Mouse (Mus musculus): ENCODE data around the gene Clybl. TPM values are rescaled to one million over a fixed set of nuclear protein-coding genes. Genes with fewer than 3 reads are reported as not detected.

Clybl gene
- polyA plus RNA-seq, 1 experiment, result 40.6 TPM

DNA sequence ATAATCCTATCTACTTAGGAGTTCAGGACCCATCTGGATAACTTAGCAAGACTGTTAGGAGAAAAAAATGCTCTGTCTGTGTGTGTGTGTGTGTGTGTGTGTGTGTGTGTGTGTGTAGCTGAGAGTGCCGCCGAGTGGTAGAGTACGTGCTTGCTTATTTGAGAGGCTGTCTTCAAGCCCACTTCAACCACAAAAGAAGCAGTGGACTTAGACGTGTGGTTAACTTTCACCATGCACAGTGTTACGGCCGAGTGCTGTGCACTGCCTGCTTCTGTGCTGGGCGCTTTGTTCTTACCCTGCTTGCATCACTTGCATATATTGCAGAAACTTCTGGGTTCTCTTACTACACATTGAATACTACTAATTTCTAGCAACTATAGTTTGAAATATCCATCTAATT, 23.8 kb upstream of the Clybl start:
- no peak for TF ChIP-seq POLR2A (IDR thresholded peaks at IDR 0.05; ENCODE audit: borderline replicate concordance, insufficient read depth, low read length)
- TF ChIP-seq CTCF (IDR thresholded peaks at IDR 0.05; ENCODE audit: borderline replicate concordance, insufficient read depth, low read depth, low read length), result no peak
- H3K4me3 ChIP-seq (replicated peaks; ENCODE audit: insufficient read depth, low read depth, low read length), result no peak overlapping the region
- DNase-seq, result no peak
- H3K4me1 ChIP-seq (ENCODE audit: control insufficient read depth, insufficient read depth, low read length), result no peaks in the 10 kb centered on the region
- H3K27me3 ChIP-seq (ENCODE audit: control insufficient read depth, insufficient read depth, low read length), result no peaks in the 10 kb centered on the region
- WGBS, result 85% methylated on average over 7 of the region's 7 CpGs
- H3K27ac ChIP-seq (ENCODE audit: insufficient read depth, low read length), result no peak overlapping the region

- TF ChIP-seq CTCF (IDR thresholded peaks at IDR 0.05; ENCODE audit: borderline replicate concordance, insufficient read depth, low read depth, low read length) (no peak), POLR2A (IDR thresholded peaks at IDR 0.05; ENCODE audit: borderline replicate concordance, insufficient read depth, low read length) (no peak)
- no peak overlapping the region for H3K27ac ChIP-seq (ENCODE audit: insufficient read depth, low read length)
- H3K27me3 ChIP-seq (ENCODE audit: control insufficient read depth, insufficient read depth, low read length), result no peaks in the 10 kb centered on the region
- no peak overlapping the region for H3K4me3 ChIP-seq (replicated peaks; ENCODE audit: insufficient read depth, low read depth, low read length)
- 90% methylated on average over 1 of the region's 1 CpGs for WGBS
- H3K4me1 ChIP-seq (ENCODE audit: control insufficient read depth, insufficient read depth, low read length), result no peaks in the 10 kb centered on the region
- no peak for DNase-seq
Observed at GRCm38 (mm10) chr14:122160916-122161315, 20.6 kb upstream of the Clybl start.

GRCm38 (mm10) chr14:122168912-122169311, 12.6 kb upstream of the Clybl start:
- Histone ChIP-seq H3K4me3 (replicated peaks; ENCODE audit: insufficient read depth, low read depth, low read length) (no peak overlapping the region), H3K4me1 (ENCODE audit: control insufficient read depth, insufficient read depth, low read length) (no peaks in the 10 kb centered on the region; the same call in 1 of the 2 replicates), H3K27ac (ENCODE audit: insufficient read depth, low read length) (no peak overlapping the region), H3K27me3 (ENCODE audit: control insufficient read depth, insufficient read depth, low read length) (no peaks in the 10 kb centered on the region)
- DNase-seq, result peak in 1 of 2 experiments; percentile 23
- 18% methylated on average over 7 of the region's 7 CpGs for WGBS
- no peak for TF ChIP-seq POLR2A (IDR thresholded peaks at IDR 0.05; ENCODE audit: borderline replicate concordance, insufficient read depth, low read length)
- no peak for TF ChIP-seq CTCF (IDR thresholded peaks at IDR 0.05; ENCODE audit: borderline replicate concordance, insufficient read depth, low read depth, low read length)

DNA sequence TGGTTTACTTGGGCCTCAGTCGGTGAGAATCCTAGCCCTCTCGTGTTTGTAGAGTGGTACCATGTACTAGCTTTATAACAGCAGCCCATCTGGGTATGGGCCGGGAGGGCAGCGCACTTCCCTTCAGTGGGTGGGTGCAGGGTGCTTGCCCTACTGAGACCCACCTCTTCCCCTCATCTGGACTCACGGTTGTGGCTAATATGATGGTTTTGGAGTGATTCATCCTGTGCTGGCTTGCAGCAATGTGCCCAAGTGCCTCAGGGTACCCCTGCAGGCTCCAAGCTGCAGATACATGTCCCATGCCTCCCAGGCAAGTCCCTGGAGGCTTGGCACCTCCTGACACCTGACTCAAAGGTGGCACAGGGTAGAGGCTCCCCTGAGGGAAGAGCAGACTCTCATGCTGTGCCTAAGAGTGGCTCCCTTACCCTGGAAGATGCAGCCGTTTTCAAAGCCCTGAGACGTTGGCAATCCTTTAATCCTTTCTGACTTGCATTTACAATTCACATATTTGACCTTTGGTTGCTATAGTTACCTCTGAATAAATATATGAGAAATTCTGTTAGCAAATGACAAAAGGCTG, 11.2 kb upstream of the Clybl start:
- 51% methylated on average over 7 of the region's 7 CpGs for WGBS
- no peak overlapping the region for H3K4me3 ChIP-seq (replicated peaks; ENCODE audit: insufficient read depth, low read depth, low read length)

GRCm38 (mm10) chr14:122171031-122171430, 10.5 kb upstream of the Clybl start:
- Histone ChIP-seq H3K27ac (ENCODE audit: insufficient read depth, low read length) (no peak overlapping the region), H3K4me3 (replicated peaks; ENCODE audit: insufficient read depth, low read depth, low read length) (no peak overlapping the region), H3K4me1 (ENCODE audit: control insufficient read depth, insufficient read depth, low read length) (no peaks in the 10 kb centered on the region; the same call in 1 of the 2 replicates), H3K27me3 (ENCODE audit: control insufficient read depth, insufficient read depth, low read length) (no peaks in the 10 kb centered on the region)
- TF ChIP-seq POLR2A (IDR thresholded peaks at IDR 0.05; ENCODE audit: borderline replicate concordance, insufficient read depth, low read length), result no peak
- TF ChIP-seq CTCF (IDR thresholded peaks at IDR 0.05; ENCODE audit: borderline replicate concordance, insufficient read depth, low read depth, low read length), result no peak
- DNase-seq, result no peak
- WGBS, result 89% methylated on average over 7 of the region's 7 CpGs

More for the DNA sequence above, 11.2 kb upstream of the Clybl start:
- no peak for DNase-seq
- Histone ChIP-seq H3K4me1 (ENCODE audit: control insufficient read depth, insufficient read depth, low read length) (no peaks in the 10 kb centered on the region; the same call in 1 of the 2 replicates), H3K27ac (ENCODE audit: insufficient read depth, low read length) (no peak overlapping the region), H3K27me3 (ENCODE audit: control insufficient read depth, insufficient read depth, low read length) (no peaks in the 10 kb centered on the region)
- TF ChIP-seq POLR2A (IDR thresholded peaks at IDR 0.05; ENCODE audit: borderline replicate concordance, insufficient read depth, low read length) (no peak), CTCF (IDR thresholded peaks at IDR 0.05; ENCODE audit: borderline replicate concordance, insufficient read depth, low read depth, low read length) (no peak)

GRCm38 (mm10) chr14:122176263-122176798, 5.2 kb upstream of the Clybl start:
- Histone ChIP-seq H3K27me3 (ENCODE audit: control insufficient read depth, insufficient read depth, low read length) (no peaks in the 10 kb centered on the region), H3K27ac (ENCODE audit: insufficient read depth, low read length) (no peak overlapping the region), H3K4me1 (ENCODE audit: control insufficient read depth, insufficient read depth, low read length) (no peaks in the 10 kb centered on the region), H3K4me3 (replicated peaks; ENCODE audit: insufficient read depth, low read depth, low read length) (no peak overlapping the region)
- WGBS, result 73% methylated on average over 14 of the region's 14 CpGs
- no peak for DNase-seq
- TF ChIP-seq POLR2A (IDR thresholded peaks at IDR 0.05; ENCODE audit: borderline replicate concordance, insufficient read depth, low read length) (no peak), CTCF (IDR thresholded peaks at IDR 0.05; ENCODE audit: borderline replicate concordance, insufficient read depth, low read depth, low read length) (no peak)

- no peak for DNase-seq
- Histone ChIP-seq H3K4me1 (ENCODE audit: control insufficient read depth, insufficient read depth, low read length) (no peaks in the 10 kb centered on the region; the same call in 1 of the 2 replicates), H3K27ac (ENCODE audit: insufficient read depth, low read length) (no peak overlapping the region), H3K27me3 (ENCODE audit: control insufficient read depth, insufficient read depth, low read length) (no peaks in the 10 kb centered on the region), H3K4me3 (replicated peaks; ENCODE audit: insufficient read depth, low read depth, low read length) (no peak overlapping the region)
- TF ChIP-seq POLR2A (IDR thresholded peaks at IDR 0.05; ENCODE audit: borderline replicate concordance, insufficient read depth, low read length), result no peak
- TF ChIP-seq CTCF (IDR thresholded peaks at IDR 0.05; ENCODE audit: borderline replicate concordance, insufficient read depth, low read depth, low read length), result no peak
- WGBS, result 60% methylated on average over 16 of the region's 16 CpGs
Observed at GRCm38 (mm10) chr14:122179262-122179661, 2.2 kb upstream of the Clybl start.

DNA sequence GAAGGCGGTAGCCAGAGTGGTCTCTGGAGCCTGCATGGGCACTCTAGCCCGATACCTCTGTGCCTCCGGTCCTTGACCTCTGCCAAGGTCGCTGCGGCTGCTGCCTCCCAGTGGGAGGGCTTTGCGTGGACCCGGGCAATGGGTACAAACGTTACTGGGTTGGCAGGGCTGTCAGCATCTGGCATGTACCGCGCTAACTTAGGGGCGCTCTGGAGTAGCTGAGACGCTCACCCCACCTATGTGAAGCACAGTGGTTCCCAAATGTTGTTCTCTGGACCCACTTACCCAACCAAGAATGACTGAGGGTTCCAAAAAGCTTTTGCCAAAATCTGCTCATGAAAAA, 282 bp downstream of the Clybl start:
- peak overlapping the region; percentile 65 for H3K4me3 ChIP-seq (replicated peaks; ENCODE audit: insufficient read depth, low read depth, low read length)
- TF ChIP-seq CTCF (IDR thresholded peaks at IDR 0.05; ENCODE audit: borderline replicate concordance, insufficient read depth, low read depth, low read length), result no peak
- no peak for TF ChIP-seq POLR2A (IDR thresholded peaks at IDR 0.05; ENCODE audit: borderline replicate concordance, insufficient read depth, low read length)
- WGBS, result under 1% methylated on average over 12 of the region's 12 CpGs
- H3K4me1 ChIP-seq (ENCODE audit: control insufficient read depth, insufficient read depth, low read length), result no peaks in the 10 kb centered on the region; the same call in 1 of the 2 replicates
- 0 out of 2 replicates have a peak overlapping the region, but pooled peaks have one; percentile 8 for H3K27ac ChIP-seq (ENCODE audit: insufficient read depth, low read length)
- no peak for DNase-seq
- H3K27me3 ChIP-seq (ENCODE audit: control insufficient read depth, insufficient read depth, low read length), result no peaks in the 10 kb centered on the region

Data from cerebellum, adult 2 months (tissue).